Mouse (Mus musculus): ENCODE measurements around the gene S100a4.

GRCm38 (mm10) chr3:90625496-90625895 is 21.9 kb downstream of the S100a4 start:
- TF ChIP-seq CTCF (IDR thresholded peaks at IDR 0.05; ENCODE audit: low read depth) (no peak), EP300 (IDR thresholded peaks at IDR 0.05; ENCODE audit: low read depth) (no peak)

Measured in liver, postnatal 0 days (tissue).